Mouse (Mus musculus) large intestine, adult 2 months (tissue): ENCODE data around the gene Galnt12. TPM values are rescaled to one million over a fixed set of nuclear protein-coding genes. Genes with fewer than 3 reads are reported as not detected.

Source experiments
- DNase-seq: peaks from one replicate; pipeline ENCODE4 v3.0.0-alpha.2; 2012; ENCODE audit warnings: low read depth, low spot score
- WGBS: fragments of 180-500 bp; shearing (Covaris S2); methylation state at CpG from one replicate; pipeline ENCODE4 v1.1.7; 2018; 5-methylcytosine and 5-hydroxymethylcytosine counted together
- polyA plus RNA-seq: library from polyadenylated mRNA; depleted of rRNA; stranded (reverse); fragments of >200 nt; gene quantifications from 2 replicates; pipeline ENCODE4 v1.2.3, GENCODE M21; 2012; rRNA removed

Galnt12 gene
- polyA plus RNA-seq, 1 experiment: 29.4 TPM

DNA sequence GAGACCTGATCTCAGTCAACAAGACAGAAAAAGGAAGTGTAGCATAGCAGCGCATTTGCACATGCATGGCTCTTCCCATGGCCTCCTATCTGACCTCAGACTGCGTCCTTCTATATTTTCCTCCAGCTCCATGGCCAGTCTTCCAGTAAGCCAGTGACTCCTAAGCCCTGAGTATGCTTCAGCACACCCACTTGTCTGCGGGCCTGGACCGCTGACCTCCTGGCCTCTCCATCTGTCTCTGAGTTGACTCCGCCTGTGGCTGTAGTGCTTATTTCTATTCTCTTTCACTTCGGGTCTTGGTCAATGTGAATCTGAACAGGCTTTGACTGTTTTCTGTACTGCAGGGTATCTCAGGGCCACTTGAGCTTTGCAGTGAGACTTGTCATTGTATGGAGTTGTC, 52.1 kb downstream of the Galnt12 start:
- WGBS: 76% methylated on average over 6 of the region's 6 CpGs
- no peak for DNase-seq

DNA sequence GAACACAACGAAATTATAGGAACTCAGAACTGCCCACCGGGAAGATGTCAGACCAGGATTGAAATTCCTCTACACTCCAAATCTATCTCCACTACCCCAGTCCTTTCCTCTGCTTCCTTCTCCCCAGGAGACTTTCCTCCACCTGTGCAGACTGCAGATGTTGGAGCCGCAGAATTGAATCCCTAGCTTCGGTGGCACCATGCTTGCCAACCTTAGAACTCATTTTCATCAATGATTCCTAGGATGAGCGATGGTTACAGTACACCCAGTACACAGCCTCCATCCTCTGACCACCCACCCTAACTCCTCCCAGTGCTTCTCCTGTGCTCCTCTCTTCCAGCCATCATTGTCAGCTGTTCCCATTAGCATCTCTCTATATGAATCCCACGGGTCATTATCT, 53.6 kb downstream of the Galnt12 start:
- no peak for DNase-seq
- 87% methylated on average over 6 of the region's 6 CpGs for WGBS

DNA sequence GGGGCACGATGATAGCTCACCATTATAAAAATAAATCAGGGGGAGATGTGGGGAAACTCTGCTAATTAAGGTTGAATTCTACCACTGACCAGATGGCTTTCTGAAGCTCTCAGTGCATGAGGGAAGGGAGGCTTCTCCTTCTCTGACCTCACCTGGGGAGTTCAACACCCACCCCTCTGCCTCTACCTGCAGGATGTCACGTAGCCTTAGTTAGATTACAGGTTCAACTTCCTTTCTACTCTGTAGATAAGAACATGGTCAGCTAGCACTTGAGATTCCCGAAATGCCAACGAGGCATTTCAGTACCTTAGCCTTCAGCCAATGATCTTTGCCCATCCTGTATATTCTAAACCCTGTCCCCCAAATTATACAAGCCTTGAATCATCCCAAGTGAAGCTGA, 54.9 kb downstream of the Galnt12 start:
- no peak for DNase-seq
- WGBS: 80% methylated on average over 4 of the region's 4 CpGs

DNA sequence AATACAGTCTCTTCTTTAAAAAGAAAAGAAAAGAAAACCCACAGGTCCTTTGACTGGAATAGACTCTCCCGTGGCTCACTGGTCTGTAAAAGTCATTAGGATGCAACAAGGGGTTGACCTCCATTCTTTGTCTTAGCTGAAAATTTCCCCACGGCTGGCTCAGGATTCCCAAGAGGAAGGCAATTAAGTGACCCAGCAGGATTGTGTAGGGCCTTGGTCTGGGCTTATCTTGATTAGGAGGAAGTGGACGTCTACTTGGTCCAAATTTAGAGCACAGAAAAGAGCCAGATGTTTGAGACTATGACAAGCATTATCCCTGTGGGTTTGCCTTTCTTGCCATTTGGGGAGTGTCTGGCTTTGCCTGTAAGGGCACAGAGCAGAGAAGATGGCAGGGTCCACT, 58.3 kb downstream of the Galnt12 start:
- no peak for DNase-seq
- 52% methylated on average over 3 of the region's 3 CpGs for WGBS

DNA sequence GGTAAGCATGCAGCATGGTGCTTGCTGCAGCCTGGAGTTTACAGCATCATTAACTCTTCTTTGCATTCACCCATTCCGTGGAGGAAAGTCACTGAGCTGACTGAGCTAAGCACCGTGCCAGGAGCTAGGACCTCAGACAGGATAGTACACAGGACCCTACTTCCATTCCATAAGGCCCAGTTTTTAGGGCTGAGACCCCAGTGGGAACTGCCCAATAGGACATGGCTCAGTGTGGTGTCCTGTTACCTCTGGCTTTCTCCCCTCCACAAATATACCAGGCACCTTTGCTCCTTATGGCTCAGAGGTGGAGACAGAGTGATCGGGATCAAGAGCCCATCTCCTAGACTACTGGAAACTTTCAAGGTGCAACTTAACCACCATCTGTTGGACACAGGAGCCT, 59.1 kb downstream of the Galnt12 start:
- 90% methylated on average over 3 of the region's 3 CpGs for WGBS
- no peak for DNase-seq

DNA sequence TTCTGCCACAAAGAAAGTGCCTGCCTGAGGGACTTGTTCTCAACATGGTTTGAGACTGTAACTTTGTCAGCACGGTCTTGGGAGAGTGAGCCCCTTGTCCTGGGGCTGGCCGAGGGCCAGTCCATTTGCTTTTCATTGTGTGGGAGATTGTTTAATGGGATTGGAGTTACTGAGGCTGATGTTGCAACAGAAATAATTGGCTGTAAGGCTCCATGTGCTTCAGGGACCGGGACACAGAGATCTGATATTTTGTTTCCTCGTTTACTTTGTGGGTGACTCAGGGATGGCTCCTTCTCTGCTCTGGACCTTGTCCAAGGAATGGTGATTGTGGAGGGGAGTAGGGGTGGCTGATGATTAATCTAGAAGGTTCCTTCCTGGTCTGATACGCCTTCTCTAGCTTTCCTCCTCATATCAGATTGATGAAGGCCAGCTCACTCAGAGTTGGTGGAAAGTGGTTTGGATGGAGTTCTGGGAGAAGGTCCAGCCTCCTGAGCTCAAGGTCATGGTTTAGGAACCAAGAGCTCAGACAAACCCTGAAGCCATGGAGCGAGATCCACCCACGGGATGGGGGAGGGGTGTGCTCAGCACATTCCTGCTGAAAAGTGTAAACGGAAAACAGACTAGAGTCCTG, 60.0 kb downstream of the Galnt12 start:
- DNase-seq: peak; percentile 44
- 13% methylated on average over 8 of the region's 8 CpGs for WGBS

DNA sequence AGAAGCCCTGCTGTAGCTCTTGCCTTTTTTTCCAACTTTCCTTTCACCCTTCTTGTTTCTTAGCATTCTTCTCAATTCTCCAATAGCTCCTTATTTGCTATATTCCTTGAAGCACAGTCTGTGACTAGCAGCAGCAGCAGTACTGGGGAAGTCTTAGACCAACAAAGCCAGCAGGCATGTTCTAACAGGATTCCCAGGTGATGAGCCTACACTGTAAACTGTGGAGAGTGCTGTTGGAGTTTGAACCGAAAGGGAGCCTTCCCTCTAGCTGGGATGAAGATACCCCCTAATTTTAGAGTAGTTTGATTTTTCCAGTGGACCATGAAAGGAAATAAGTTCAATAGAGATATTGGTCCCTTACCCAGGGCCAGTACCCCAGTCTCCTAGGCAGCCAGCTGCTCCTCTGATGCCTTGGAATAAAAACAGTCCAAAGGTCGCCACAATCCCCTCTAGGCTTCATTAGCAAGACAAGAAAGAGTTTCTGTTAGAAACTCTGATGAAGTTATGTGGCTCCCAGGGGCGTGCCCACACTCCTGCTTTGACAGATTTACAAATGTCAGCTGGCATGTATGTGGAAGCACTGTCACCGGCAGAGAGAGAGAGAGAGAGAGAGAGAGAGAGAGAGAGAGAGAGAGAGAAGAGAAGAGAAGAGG, 69.5 kb downstream of the Galnt12 start:
- 15% methylated on average over 4 of the region's 4 CpGs for WGBS
- DNase-seq: no peak

DNA sequence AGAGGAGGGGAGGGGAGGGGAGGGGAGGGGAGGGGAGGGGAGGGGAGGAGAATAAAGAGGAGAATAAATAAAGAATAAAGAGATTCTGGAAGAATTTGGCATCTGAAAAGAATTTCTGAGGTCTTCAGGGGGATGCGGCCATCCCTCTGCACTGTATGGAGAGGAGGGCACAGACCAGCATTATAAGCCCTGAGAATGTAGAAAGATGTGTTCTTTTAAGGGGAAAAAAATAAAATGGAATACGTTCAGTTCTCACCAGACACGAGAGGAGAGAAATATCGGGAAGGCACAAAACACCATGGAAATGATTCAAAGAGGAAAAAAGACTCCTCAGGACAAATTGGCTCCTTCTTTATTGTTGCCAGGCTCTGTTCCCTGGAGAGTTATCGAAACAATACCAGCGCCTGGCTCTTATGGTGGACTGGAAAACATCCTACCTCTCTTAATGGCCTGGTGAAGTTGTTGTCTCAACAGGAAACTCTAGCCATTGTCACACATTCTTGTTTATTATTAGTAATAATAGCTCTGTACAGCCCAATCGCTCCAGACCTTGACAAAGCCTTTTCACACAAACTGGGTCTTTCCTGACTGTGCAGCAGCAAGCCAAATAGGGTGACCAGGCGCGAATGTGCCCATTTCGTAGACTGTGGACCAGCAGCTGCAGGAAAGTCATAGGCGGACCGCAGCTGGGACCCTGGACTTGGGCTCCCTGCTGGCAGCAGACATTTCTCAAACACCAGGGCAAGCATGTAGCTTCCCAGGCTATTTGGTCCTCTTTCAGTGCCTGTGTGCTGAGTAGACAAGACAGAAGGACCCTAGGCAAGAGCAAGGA, 70.3 kb downstream of the Galnt12 start:
- WGBS: 74% methylated on average over 12 of the region's 12 CpGs
- DNase-seq: no peak

DNA sequence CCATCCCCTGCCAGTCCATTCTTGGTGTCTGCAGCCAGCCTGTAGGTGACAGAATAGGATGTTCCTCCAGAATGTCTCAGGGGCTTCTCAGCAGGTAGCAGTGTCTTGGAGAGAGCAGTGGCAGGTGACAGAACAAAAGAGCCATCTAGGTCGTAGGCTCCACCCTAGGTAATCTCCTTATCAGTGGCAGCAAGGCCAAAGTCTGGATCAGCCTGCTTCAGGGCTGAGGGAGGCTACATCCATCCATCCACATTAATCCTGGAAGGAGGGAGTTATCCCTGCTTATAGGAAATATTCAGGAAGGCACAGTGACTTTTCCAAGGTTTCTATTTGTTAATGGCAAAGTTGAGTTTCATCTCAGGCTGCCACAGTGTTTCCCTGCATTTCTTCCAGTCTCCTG, 80.6 kb downstream of the Galnt12 start:
- WGBS: 22% methylated on average over 1 of the region's 1 CpGs
- DNase-seq: no peak

Other genes starting within 250 kb of the Galnt12 start
- gene Gabbr2, start 100.0 kb upstream of the Galnt12 start, polyA plus RNA-seq: 0.12 and 0.14 TPM in 2 replicates
- gene Anks6, start 34.5 kb upstream of the Galnt12 start, polyA plus RNA-seq: 2.3 and 3.0 TPM in 2 replicates
- 23.3 and 30.1 TPM in 2 replicates for gene Col15a1, start 116.3 kb downstream of the Galnt12 start, polyA plus RNA-seq